Mouse (Mus musculus) embryonic fibroblast, embryonic 13.5 days (primary cell): Measurements from ENCODE around the gene Eml5.

Source experiments
- CTCF ChIP-seq: IDR thresholded peaks from 2 replicates; pipeline ENCODE4 v1.5.1; 2011; ENCODE audit warnings: mild to moderate bottlenecking, control low read depth, low read length, moderate library complexity, borderline replicate concordance; ENCODE audit not compliant: insufficient read depth
- POLR2A ChIP-seq: IDR thresholded peaks from 2 replicates; pipeline ENCODE4 v1.6.1; 2011; ENCODE audit warnings: low read depth, mild to moderate bottlenecking, control low read depth, low read length, moderate library complexity

GRCm38 (mm10) chr12:98831122-98831521 lies 70.2 kb downstream of the Eml5 start:
- TF ChIP-seq POLR2A: no peak
- TF ChIP-seq CTCF: no peak
